Mouse (Mus musculus): ENCODE data around the gene Gab1.

GRCm38 (mm10) chr8:80880196-80881106 is at the start of gene Gab1:
- TF ChIP-seq CTCF (IDR thresholded peaks at IDR 0.05; ENCODE audit: insufficient read depth, low read depth, low read length) = no peak
- peak; percentile 40; the same call in 1 of the 2 replicates for TF ChIP-seq POLR2A (IDR thresholded peaks at IDR 0.05; ENCODE audit: insufficient read depth, low read depth, low read length)

Data from olfactory bulb, adult 2 months (tissue).